Mouse (Mus musculus) monocyte, adult 2 months (primary cell): ENCODE measurements around the gene Aamdc.

Source experiments
- DNase-seq, 2 experiments: peaks; one replicate each; pipeline ENCODE4 v3.0.0; 2022; ENCODE audit warnings: low spot score in 2 of 2, low read depth in 1 of 2

Aamdc gene

GRCm38 (mm10) chr7:97579067-97579975 lies at the start of gene Aamdc, which contains the start of gene Rsf1:
TSS of gene Aamdc (minus strand) at chr7:97579497.
TSS of gene Rsf1 (plus strand) at chr7:97579889.
- peak; percentile 75 to 85 for DNase-seq

DNA sequence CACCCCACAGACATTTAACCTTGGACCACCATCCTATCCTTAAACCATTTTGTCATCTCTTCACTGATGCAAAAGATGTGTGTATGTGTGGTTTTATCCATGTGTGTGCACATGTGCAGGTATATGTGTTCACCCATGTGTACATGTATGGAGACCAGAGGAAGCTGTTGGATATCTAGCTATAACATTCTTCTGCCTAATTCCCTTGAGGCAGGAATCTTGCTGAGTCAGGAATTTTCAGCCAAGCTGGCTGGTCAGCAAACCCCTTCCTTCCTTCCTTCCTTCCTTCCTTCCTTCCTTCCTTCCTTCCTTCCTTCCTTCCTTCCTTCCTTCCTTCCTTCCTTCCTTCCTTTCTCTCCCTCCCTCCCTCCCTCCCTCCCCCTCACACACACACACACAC lies 44.1 kb upstream of the Aamdc start:
- no peak for DNase-seq

DNA sequence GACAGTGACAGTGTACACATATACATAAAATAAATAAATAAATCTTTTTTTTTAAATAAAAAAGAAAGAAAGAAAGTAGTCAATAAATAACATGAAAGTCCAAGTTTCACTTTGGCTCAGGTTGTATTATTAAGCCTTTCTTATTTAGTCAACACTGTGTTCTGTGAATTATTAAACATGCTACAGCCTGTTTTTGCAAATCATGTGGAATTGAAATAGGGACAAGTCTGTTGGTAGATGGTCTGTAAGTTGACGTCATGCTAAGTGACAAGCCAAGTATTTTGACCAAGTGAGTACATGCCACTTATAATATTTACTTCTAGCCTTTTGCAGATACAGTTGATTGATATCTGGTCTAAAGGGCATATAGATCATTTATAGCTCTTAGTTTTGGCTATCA lies 43.4 kb upstream of the Aamdc start:
- DNase-seq, result no peak

- DNase-seq, result no peak
Observed at GRCm38 (mm10) chr7:97621346-97621745, 42.0 kb upstream of the Aamdc start.

- peak in 1 of 2 experiments; percentile 13 for DNase-seq
Observed at GRCm38 (mm10) chr7:97598548-97598947, 19.3 kb upstream of the Aamdc start.

GRCm38 (mm10) chr7:97593535-97593934 lies 14.2 kb upstream of the Aamdc start:
- DNase-seq, result no peak

GRCm38 (mm10) chr7:97592396-97592795 lies 13.1 kb upstream of the Aamdc start:
- no peak for DNase-seq

DNA sequence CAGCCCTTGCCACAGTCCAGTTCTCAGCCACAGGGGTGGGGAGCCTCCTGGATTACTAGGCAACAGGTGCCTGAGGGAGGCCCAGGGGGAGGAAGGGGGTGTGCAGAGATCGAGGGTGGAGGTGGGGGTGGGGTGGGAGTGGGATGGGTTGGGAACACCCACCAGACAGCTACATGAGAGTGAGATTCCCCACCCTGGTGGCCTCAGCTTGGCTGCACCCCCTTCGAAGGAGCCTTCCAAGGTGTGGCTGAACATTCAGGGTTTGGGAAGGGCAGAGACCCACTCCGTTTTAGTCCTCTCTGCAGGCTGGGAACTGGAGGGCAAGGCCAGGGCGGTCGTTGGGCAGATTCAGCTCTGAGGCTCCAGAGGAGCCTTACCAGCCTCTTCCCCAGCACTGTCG lies 12.0 kb upstream of the Aamdc start:
- no peak for DNase-seq

DNA sequence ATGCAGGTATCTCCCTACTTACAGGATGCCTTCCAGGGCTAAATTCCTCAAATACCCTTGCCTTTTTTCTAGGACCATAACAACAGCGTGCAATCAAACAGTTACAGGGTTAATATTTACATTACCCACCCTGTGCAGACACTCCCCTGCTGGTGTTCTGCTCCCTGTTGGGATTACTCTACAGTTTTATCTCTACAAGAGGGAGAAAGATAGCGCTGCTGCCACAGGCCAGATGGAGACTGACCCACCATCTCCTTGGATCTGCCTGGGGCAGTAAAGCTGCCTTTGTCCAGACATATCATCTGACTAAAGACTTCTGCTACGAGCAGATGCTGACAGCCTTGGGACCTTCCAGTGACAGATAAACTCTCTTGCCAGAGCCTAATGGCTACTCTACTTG lies 11.2 kb upstream of the Aamdc start:
- DNase-seq, result no peak

GRCm38 (mm10) chr7:97588506-97588905 lies 9.2 kb upstream of the Aamdc start:
- no peak for DNase-seq

GRCm38 (mm10) chr7:97580843-97581214 lies 1.5 kb upstream of the Aamdc start:
- peak; percentile 58 to 70 for DNase-seq

GRCm38 (mm10) chr7:97579976-97580842 lies 912 bp upstream of the Aamdc start:
- DNase-seq, result peak in 1 of 2 experiments; percentile 18

- DNase-seq, result no peak
Observed at GRCm38 (mm10) chr7:97578361-97579066, 783 bp downstream of the Aamdc start.

DNA sequence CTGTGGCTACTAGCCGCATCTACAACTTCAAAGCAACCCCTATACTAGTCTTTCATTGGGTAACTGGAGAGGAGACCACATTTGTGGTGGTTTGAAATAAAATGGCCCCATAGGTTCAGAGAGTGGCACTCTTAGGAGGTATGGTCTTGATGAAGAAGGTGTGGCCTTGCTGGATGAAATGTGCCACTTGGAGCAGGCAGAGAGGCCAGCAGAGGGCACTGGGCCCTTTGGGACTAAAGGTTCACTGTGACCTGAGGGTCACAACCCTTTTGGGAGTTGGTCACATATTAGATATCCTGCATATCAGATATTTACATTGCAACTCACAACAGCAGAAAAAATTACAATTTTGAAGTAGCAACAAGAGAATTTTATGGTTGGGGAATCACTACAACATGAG lies 8.9 kb downstream of the Aamdc start:
- no peak for DNase-seq

GRCm38 (mm10) chr7:97569372-97569771 lies 9.9 kb downstream of the Aamdc start:
- no peak for DNase-seq

GRCm38 (mm10) chr7:97563576-97563975 lies 15.7 kb downstream of the Aamdc start:
- DNase-seq, result no peak

DNA sequence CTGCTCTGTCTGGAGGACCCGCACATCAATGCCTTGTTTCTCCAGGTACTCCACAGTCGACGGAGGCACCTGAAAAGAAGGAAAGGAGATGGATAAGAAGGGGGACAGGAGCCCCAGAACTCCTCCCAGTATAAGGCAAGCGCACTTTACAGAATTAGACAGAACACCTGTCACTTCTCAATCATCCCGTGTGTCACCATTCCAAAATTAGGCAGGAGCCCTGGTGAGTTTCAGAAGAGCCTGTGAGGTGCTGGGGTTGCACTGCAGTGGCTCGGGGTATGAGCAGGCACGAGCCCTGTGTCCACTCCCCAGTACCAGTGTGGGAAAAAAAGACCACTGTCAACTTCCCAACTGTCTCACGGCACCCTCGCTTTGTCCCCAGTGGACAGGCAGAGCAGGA lies 28.6 kb downstream of the Aamdc start:
- DNase-seq, result no peak

DNA sequence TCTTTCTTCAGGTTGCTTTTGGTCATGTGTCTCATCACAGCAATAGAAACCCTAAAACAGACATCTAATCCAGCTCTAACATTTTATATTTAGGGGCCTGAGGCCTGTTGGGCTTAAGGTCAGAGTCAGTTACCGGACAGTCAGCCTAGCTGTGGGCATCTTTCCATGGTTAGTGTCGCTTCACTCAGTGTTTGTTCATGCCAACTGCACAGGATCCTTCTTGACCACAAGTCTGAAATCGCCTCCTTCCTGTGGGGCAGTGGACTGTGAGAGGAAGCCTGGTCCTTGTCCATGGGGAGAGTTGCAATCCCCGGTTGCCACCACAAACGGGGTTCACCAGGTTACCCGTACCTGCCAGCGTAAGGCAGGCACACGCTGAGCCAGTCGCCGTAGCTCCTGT lies 30.0 kb downstream of the Aamdc start:
- DNase-seq, result no peak

GRCm38 (mm10) chr7:97546462-97546861 lies 32.8 kb downstream of the Aamdc start:
- DNase-seq, result no peak

DNA sequence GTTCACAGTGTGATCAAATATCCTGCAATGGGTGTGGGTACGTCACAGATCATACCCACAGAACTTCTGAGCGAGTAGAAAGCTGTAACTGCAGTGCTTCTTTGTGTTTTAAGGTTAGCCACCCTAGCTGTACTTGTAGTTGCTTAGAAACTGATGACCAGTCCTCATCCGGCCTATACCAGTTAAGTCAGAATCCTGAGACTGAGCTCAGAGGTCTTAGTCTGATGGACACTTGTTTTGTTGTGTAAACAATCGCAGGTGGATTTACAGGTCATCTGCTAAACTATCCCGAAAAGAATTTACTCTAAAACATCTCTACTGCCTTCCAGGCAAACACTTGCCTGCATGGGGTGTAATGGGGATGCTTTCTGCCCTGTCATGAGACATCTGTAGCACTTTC lies 42.7 kb downstream of the Aamdc start:
- DNase-seq, result no peak

DNA sequence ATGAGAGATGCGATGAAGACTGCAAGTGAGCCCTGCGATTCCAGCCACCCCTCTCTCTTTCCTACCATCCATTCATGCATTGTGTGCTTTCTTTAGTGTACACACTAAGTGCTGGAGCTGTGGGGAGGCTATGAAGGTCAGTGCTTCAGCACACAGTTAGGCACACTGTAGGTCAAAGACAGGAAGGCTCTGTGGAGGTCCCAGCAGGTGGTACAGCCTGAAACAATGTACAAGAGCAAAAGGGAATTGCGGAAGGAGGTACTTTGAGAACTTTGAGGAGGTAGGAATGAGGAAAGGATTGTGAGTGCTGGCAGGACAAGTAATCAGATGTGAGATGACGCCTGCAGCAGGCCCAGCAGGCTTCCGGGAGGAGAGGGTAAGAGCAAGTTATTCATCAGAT lies 43.8 kb downstream of the Aamdc start:
- no peak for DNase-seq
